Mouse (Mus musculus) embryonic facial prominence, embryonic 13.5 days (tissue): ENCODE results near the gene Ephb4. TPM values are rescaled to one million over a fixed set of nuclear protein-coding genes. Genes with fewer than 3 reads are reported as not detected.

Source experiments
- ATAC-seq: fragments of 200-750 bp; cut with Nextera tagmentation; 2 replicates; pipeline ENCODE4 v1.8.0; 2017; ENCODE audit warnings: low read depth; ENCODE audit not compliant: insufficient number of reproducible peaks, insufficient read depth, low FRiP score, low TSS enrichment
- H3K27ac ChIP-seq: fragments of 300-500 bp; sonication (generic); 2 replicates; pipeline ENCODE4 v1.5.1; 2015; ENCODE audit warnings: moderate library complexity, mild to moderate bottlenecking, inconsistent platforms
- H3K27me3 ChIP-seq: fragments of 300-500 bp; sonication (generic); 2 replicates; pipeline ENCODE4 v1.6.1; 2015; ENCODE audit warnings: mild to moderate bottlenecking, inconsistent platforms
- H3K36me3 ChIP-seq: fragments of 300-500 bp; sonication (generic); 2 replicates; pipeline ENCODE4 v1.6.1; 2015; ENCODE audit warnings: mild to moderate bottlenecking, inconsistent platforms
- H3K4me1 ChIP-seq: fragments of 300-500 bp; sonication (generic); 2 replicates; pipeline ENCODE4 v1.6.1; 2015; ENCODE audit warnings: inconsistent platforms
- H3K4me2 ChIP-seq: fragments of 300-500 bp; sonication (generic); 2 replicates; pipeline ENCODE4 v1.6.1; 2015; ENCODE audit warnings: moderate library complexity, mild to moderate bottlenecking, inconsistent platforms
- H3K4me3 ChIP-seq: fragments of 300-500 bp; sonication (generic); 2 replicates; pipeline ENCODE4 v1.5.1; 2015; ENCODE audit warnings: mild to moderate bottlenecking, inconsistent platforms
- H3K9ac ChIP-seq: fragments of 300-500 bp; sonication (generic); 2 replicates; pipeline ENCODE4 v1.6.1; 2015; ENCODE audit warnings: mild to moderate bottlenecking, inconsistent platforms
- H3K9me3 ChIP-seq: fragments of 300-500 bp; sonication (generic); 2 replicates; pipeline ENCODE4 v1.6.1; 2016; ENCODE audit warnings: inconsistent platforms
- WGBS: fragments of 180-500 bp; shearing (Covaris S2); methylation state at CpG from one replicate; pipeline ENCODE4 v1.1.7; 2015; ENCODE audit warnings: mixed read lengths; 5-methylcytosine and 5-hydroxymethylcytosine counted together
- polyA plus RNA-seq: library from polyadenylated mRNA; unstranded; fragments of >200 nt; fragmentation: Nextera tagmentation; extraction: Ambion mirVana; gene quantifications from 2 replicates; pipeline ENCODE4 v1.2.1, GENCODE M21; 2015

The Ephb4 gene
- polyA plus RNA-seq, 1 experiment from 2014 or later = 71.0 TPM

GRCm38 (mm10) chr5:137410066-137410465 is 60.2 kb downstream of the Ephb4 start:
- ATAC-seq = no peak
- 75% methylated on average over 3 of the region's 3 CpGs for WGBS

GRCm38 (mm10) chr5:137410549-137410948 is 60.6 kb downstream of the Ephb4 start:
- H3K9me3 ChIP-seq = no peaks in the 10 kb centered on the region
- H3K27ac ChIP-seq = no peak overlapping the region
- no peak for ATAC-seq
- WGBS = 93% methylated on average over 3 of the region's 3 CpGs
- H3K4me2 ChIP-seq = no peak overlapping the region
- no peaks in the 10 kb centered on the region for H3K36me3 ChIP-seq
- H3K9ac ChIP-seq = no peak overlapping the region
- H3K27me3 ChIP-seq = no peaks in the 10 kb centered on the region
- H3K4me3 ChIP-seq = no peak overlapping the region
- H3K4me1 ChIP-seq = peaks cover 11% of the 10 kb centered on the region

More at GRCm38 (mm10) chr5:137410066-137410465, 60.2 kb downstream of the Ephb4 start:
- Histone ChIP-seq H3K4me3 (no peak overlapping the region), H3K36me3 (no peaks in the 10 kb centered on the region), H3K9ac (no peak overlapping the region), H3K27ac (no peak overlapping the region), H3K27me3 (no peaks in the 10 kb centered on the region), H3K9me3 (no peaks in the 10 kb centered on the region), H3K4me1 (peaks cover 11% of the 10 kb centered on the region), H3K4me2 (no peak overlapping the region)

GRCm38 (mm10) chr5:137411235-137411634 is 61.3 kb downstream of the Ephb4 start:
- no peaks in the 10 kb centered on the region for H3K27me3 ChIP-seq
- H3K4me2 ChIP-seq = no peak overlapping the region
- no peaks in the 10 kb centered on the region for H3K9me3 ChIP-seq
- WGBS = 67% methylated on average over 8 of the region's 8 CpGs
- no peak for ATAC-seq
- H3K27ac ChIP-seq = no peak overlapping the region
- H3K4me3 ChIP-seq = no peak overlapping the region
- H3K4me1 ChIP-seq = peaks cover 11% of the 10 kb centered on the region
- H3K36me3 ChIP-seq = no peaks in the 10 kb centered on the region
- H3K9ac ChIP-seq = no peak overlapping the region

- Histone ChIP-seq H3K4me3 (no peak overlapping the region), H3K4me2 (no peak overlapping the region), H3K4me1 (no peaks in the 10 kb centered on the region), H3K9ac (no peak overlapping the region), H3K27ac (no peak overlapping the region), H3K36me3 (no peaks in the 10 kb centered on the region), H3K9me3 (no peaks in the 10 kb centered on the region), H3K27me3 (no peaks in the 10 kb centered on the region)
- 58% methylated on average over 5 of the region's 5 CpGs for WGBS
- no peak for ATAC-seq
Observed at GRCm38 (mm10) chr5:137414253-137414652, 64.3 kb downstream of the Ephb4 start.

DNA sequence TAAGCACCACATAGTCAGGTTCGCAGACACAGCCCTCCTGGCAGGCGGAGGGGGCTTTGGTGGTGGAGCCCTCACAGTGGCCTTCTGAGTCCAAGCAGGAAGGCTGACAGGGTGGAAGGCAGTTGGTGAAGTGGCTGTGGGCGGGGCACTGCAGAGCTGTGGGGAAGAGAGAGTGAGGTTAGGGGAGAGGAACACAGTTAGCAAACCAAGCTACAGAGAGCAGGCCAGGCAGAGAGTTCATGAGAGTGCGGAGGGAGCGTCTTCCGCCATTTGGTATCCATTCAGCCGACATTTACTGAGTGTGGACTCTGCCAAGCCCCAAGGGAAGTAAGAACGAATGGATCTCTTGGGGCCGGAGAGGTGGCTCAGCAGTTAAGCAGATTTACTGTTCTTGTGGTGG is 69.2 kb downstream of the Ephb4 start:
- no peaks in the 10 kb centered on the region for H3K4me1 ChIP-seq
- no peak overlapping the region for H3K9ac ChIP-seq
- H3K9me3 ChIP-seq = no peaks in the 10 kb centered on the region
- H3K4me3 ChIP-seq = no peak overlapping the region
- H3K27me3 ChIP-seq = no peaks in the 10 kb centered on the region
- WGBS = 69% methylated on average over 9 of the region's 9 CpGs
- H3K4me2 ChIP-seq = no peak overlapping the region
- H3K27ac ChIP-seq = no peak overlapping the region
- no peaks in the 10 kb centered on the region for H3K36me3 ChIP-seq
- no peak for ATAC-seq

DNA sequence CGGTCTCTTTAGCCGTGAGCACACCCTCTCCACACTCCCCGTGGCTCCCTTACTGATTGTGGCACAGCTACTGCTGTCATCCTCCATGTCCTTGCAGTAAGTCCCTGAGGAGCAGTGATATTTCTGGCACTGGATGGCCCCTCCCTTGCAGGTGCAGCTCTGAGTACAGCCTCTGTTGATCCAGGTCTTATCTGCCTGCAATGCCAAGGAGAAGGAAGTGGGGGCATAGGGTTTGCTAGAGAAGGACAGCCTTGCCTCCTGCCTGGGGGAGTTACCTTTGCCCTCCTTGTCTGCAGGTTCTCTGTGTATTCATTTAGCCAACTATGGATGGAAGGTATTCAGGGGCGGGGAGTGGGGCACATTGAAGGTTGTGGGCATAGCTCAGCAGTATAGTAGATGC is 69.9 kb downstream of the Ephb4 start:
- Histone ChIP-seq H3K9me3 (no peaks in the 10 kb centered on the region), H3K27ac (no peak overlapping the region), H3K4me1 (no peaks in the 10 kb centered on the region), H3K4me3 (no peak overlapping the region), H3K9ac (no peak overlapping the region), H3K27me3 (no peaks in the 10 kb centered on the region), H3K36me3 (no peaks in the 10 kb centered on the region), H3K4me2 (no peak overlapping the region)
- 76% methylated on average over 4 of the region's 4 CpGs for WGBS
- no peak for ATAC-seq

GRCm38 (mm10) chr5:137425648-137426047 is 75.7 kb downstream of the Ephb4 start:
- Histone ChIP-seq H3K27ac (no peak overlapping the region), H3K36me3 (no peaks in the 10 kb centered on the region), H3K9me3 (no peaks in the 10 kb centered on the region), H3K9ac (no peak overlapping the region), H3K4me3 (no peak overlapping the region), H3K4me1 (peaks cover 7% of the 10 kb centered on the region), H3K4me2 (no peak overlapping the region), H3K27me3 (no peaks in the 10 kb centered on the region)
- WGBS = 49% methylated on average over 6 of the region's 6 CpGs
- no peak for ATAC-seq

Other genes starting within 250 kb of the Ephb4 start
- 8.7 and 8.8 TPM in 2 replicates for gene Trim56, start 233.9 kb upstream of the Ephb4 start, polyA plus RNA-seq
- 5.1 TPM in 1 of 2 replicates, not detected in the other for gene Muc3, start 200.8 kb upstream of the Ephb4 start, polyA plus RNA-seq
- not detected in 2 replicates for gene Muc3a, start 137.7 kb upstream of the Ephb4 start, polyA plus RNA-seq
- 2.7 and 3.3 TPM in 2 replicates for gene Ache, start 62.6 kb upstream of the Ephb4 start, polyA plus RNA-seq
- 5.4 and 5.6 TPM in 2 replicates for gene Ufsp1, start 55.5 kb upstream of the Ephb4 start, polyA plus RNA-seq
- 143 and 148 TPM in 2 replicates for gene Srrt, start 42.4 kb upstream of the Ephb4 start, polyA plus RNA-seq
- 106 TPM in 2 replicates for gene Trip6, start 35.7 kb upstream of the Ephb4 start, polyA plus RNA-seq
- 16.0 and 16.1 TPM in 2 replicates for gene Slc12a9, start 16.5 kb upstream of the Ephb4 start, polyA plus RNA-seq
- 0.11 and 0.17 TPM in 2 replicates for gene Zan, start 127.0 kb downstream of the Ephb4 start, polyA plus RNA-seq
- gene Pop7, start 152.4 kb downstream of the Ephb4 start, polyA plus RNA-seq = 48.0 and 56.2 TPM in 2 replicates
- gene Gigyf1, start 168.4 kb downstream of the Ephb4 start, polyA plus RNA-seq = 16.3 and 17.1 TPM in 2 replicates
- not detected in 2 replicates for gene Epo, start 183.1 kb downstream of the Ephb4 start, polyA plus RNA-seq
- 360 and 396 TPM in 2 replicates for gene Gnb2, start 183.4 kb downstream of the Ephb4 start, polyA plus RNA-seq
- gene Actl6b, start 203.4 kb downstream of the Ephb4 start, polyA plus RNA-seq = 2.8 and 4.5 TPM in 2 replicates
- 0.35 and 1.7 TPM in 2 replicates for gene Tfr2, start 219.7 kb downstream of the Ephb4 start, polyA plus RNA-seq